Mouse (Mus musculus) cerebellum, postnatal 25 days (tissue): ENCODE results near the gene Serpina3m.
"Not testable (repeated sequence)": the region's sequence is repeated elsewhere in the genome, so short reads cannot be mapped to it uniquely, and the experiment has no call there.

Experiments used
- DNase-seq, 2 experiments: peaks; one replicate each; pipeline ENCODE4 v3.0.0; 2021; ENCODE audit warnings: mixed read lengths in 2 of 2

The Serpina3m gene

GRCm38 (mm10) chr12:104391057-104391456, 52.8 kb downstream of the Serpina3m start:
- DNase-seq: not testable (repeated sequence)

GRCm38 (mm10) chr12:104403968-104404367, 65.7 kb downstream of the Serpina3m start:
- DNase-seq: no peak

- peak in 1 of 2 experiments; percentile 16 for DNase-seq
These were observed 68.2 kb downstream of the Serpina3m start, which contains the start of gene Serpina3n for GRCm38 (mm10) chr12:104406454-104406885. Serpina3n (plus strand) TSS chr12:104406729.

GRCm38 (mm10) chr12:104412507-104412906, 74.2 kb downstream of the Serpina3m start:
- no peak for DNase-seq

- DNase-seq: peak; percentile 40 to 60
These were observed 76.3 kb downstream of the Serpina3m start for GRCm38 (mm10) chr12:104414576-104414975.

- DNase-seq: peak; percentile 56 to 76
These were observed 77.5 kb downstream of the Serpina3m start for GRCm38 (mm10) chr12:104415625-104416315.

GRCm38 (mm10) chr12:104418340-104419135, 80.3 kb downstream of the Serpina3m start:
- peak; percentile 83 to 91 for DNase-seq

GRCm38 (mm10) chr12:104419136-104419462, 80.8 kb downstream of the Serpina3m start:
- DNase-seq: no peak

- no peak for DNase-seq
These were observed 84.5 kb downstream of the Serpina3m start for GRCm38 (mm10) chr12:104422615-104423392.

- no peak for DNase-seq
These were observed 87.3 kb downstream of the Serpina3m start for GRCm38 (mm10) chr12:104425591-104425990.

- DNase-seq: peak; percentile 33 to 59
These were observed 88.6 kb downstream of the Serpina3m start for GRCm38 (mm10) chr12:104426915-104427314.

- DNase-seq: no peak
These were observed 93.1 kb downstream of the Serpina3m start for GRCm38 (mm10) chr12:104431359-104431758.

GRCm38 (mm10) chr12:104433214-104433613, 94.9 kb downstream of the Serpina3m start:
- DNase-seq: no peak

- DNase-seq: no peak
These were observed 95.9 kb downstream of the Serpina3m start for GRCm38 (mm10) chr12:104433951-104434735.

- DNase-seq: peak; percentile 89 to 92
These were observed 101.9 kb downstream of the Serpina3m start for GRCm38 (mm10) chr12:104440087-104440760.

GRCm38 (mm10) chr12:104443716-104444115, 105.4 kb downstream of the Serpina3m start:
- no peak for DNase-seq
